Mouse (Mus musculus) frontal cortex, adult 2 months (tissue): ENCODE measurements around the gene Hoxa2. TPM values are rescaled to one million over a fixed set of nuclear protein-coding genes. Genes with fewer than 3 reads are reported as not detected.
A peak's percentile ranks its signal among the peaks of the same experiment; 100 is the strongest.

Experiments
- DNase-seq, 2 experiments: peaks; one replicate each; pipeline ENCODE4 v3.0.0; 2022; ENCODE audit warnings: low spot score in 1 of 2; ENCODE audit errors: extremely low spot score in 1 of 2
- polyA plus RNA-seq: library from polyadenylated mRNA; depleted of rRNA; stranded (reverse); fragments of >200 nt; gene quantifications from 2 replicates; pipeline ENCODE4 v1.2.3, GENCODE M21; 2012; rRNA removed

Hoxa2 gene
- polyA plus RNA-seq, 1 experiment = not detected

DNA sequence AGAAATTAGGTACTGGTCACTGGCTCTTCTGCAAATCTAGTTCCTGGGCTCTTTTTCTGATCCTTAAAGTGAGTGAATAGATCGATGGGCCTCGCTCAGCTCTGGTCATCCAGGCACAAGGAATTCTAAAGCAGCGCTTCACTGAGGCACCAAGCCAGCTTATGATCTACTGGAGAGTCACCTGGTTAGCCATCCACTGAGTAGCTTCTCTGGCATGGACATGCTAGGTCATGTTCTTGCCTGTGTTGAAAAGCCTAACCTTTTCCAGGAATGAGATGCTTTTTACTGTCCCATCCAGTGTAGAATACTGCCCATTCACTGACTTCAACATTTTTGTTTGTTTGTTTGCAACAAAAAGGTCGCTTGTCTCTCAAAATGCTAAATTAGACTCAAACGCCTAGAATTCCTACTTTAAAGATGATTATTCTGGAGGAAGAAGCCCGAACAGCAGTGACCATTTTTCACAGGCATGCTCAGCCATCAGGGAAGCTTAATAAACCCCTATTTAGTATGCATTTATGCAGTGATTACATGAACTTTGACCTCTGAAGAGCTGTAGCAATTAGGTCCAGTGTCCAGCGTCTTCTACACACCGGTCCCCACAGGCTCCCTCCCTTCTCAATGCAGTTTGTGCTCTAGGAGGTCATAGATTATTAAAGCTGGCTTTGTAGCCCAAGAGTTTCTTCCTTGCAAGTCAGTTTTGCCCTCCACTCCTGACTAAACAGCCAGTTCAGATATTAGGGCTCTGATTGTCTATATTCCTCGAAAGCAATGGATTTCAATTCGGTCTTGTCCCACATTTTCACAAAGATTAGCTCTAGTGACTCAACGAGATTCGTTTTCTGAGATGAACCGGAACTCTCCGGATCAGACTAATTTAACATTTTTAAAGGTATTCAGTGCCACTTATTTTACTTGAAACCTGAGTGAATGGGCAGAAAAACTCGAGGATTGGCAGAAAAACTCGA lies 12.1 kb downstream of the Hoxa2 start:
- no peak for DNase-seq

DNA sequence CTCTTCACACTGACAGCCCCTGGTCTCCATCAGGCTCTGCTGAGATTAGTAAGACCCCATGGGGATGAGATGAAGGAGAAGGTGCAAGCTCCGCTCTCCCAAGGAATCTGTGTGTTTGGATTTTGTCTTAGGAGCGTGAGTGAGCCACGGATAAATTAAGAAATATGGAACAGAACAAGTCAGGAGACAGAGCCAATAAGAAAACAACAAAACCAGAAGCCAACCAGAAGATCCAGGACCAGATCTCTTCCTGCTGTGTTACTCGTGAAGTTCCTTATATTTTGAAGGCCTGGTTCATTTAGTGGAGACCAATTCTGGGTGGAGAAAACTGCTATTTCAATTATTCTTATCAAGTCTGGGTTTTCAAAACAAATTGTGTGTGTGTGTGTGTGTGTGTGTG lies 13.1 kb downstream of the Hoxa2 start:
- DNase-seq = no peak

DNA sequence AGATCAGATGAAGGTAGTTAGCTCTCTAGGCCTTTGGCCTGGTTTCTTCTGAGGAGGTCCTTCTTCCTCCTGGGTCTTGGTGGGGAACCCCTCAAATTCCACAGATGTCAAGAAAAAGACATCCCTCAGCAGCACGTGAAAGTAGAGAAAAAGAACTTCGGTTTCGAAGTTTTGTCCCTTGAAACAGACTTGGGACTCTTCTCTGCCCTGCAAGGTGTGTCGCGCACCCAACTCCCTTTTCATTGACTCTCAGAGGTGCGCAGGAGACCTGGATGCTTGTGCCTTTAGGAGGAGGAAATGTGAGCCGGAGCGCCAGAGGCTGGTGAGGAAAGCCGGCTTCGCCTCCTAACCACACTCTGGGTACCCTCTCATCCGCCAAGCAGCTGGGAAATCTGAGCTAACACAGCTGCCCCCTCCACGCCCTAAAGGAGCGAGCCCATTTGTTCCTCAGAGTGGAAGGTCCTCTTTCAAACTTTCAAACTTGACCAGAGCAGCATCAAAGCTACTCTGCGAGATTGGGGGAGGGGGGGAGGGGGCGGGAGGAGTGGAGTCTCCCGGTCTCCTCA lies 14.1 kb downstream of the Hoxa2 start:
- DNase-seq = no peak

DNA sequence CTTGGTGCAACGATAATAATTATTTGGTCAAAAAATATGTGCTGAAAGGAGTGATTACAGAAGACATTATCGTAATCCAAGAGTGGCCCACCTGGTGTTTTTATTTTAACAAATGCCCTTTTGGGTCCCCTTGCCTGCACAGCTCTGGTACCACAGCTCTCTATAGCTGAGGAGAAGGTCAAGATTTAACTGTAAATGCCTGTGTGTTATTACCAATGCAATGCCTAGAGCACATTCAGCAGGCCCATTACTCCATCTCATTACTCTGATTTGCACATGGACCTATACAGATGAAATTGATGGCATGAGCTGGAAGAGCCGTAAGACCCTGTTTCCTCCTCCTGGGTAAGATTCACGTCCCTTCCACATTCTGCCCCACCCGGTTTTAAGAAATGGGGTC lies 25.5 kb downstream of the Hoxa2 start:
- DNase-seq = no peak

DNA sequence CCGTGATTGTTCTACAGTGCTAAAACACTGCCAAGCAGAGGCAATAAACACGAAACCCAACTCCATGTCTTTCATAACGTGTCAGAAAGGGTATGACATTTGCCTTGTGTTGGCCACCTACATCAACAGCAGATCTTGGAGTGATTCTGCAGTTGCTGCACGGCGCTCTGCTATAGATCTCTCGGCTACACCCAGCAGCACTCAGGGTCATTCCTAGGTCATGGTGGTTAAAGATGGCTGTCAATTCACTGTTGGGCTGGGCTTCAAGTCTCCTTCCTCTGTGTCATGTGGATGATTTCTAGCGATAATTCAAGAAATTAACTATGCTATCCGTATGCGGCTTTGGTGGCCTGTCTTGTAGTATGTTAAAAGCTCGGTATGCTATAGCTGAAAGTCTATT lies 26.1 kb downstream of the Hoxa2 start:
- DNase-seq = no peak

DNA sequence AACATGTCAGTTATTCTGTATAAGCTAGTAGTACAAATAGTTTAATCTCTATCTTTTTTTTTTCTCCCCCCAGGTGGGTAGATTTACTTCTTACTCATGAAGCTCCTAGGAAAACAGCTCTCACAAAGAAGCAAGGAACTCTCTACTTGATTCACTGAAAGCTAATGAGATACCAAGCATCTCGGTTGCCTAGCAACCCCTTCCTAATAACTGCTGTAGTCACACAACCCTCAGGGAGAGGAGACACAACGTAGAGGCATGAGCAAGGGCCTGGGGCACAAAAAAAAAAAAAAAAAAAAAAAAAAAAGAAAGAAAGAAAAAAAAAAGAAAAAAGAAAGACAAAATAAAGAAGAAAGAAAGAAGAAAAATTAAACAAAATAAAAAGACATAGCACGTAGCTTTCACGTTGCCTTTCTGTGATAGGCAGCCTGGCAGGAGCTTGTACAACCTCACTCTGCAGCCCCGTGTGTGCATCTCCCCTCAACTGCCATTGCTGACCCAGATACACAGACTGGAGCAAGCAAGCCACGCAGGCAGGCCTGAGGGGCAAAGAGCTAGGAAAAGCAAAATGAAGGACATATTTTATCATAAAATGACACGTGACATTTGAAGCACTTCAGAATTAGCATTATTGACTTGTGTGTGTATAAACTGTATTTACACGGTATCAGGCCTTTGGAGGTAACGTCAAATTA lies 26.6 kb downstream of the Hoxa2 start:
- no peak for DNase-seq

DNA sequence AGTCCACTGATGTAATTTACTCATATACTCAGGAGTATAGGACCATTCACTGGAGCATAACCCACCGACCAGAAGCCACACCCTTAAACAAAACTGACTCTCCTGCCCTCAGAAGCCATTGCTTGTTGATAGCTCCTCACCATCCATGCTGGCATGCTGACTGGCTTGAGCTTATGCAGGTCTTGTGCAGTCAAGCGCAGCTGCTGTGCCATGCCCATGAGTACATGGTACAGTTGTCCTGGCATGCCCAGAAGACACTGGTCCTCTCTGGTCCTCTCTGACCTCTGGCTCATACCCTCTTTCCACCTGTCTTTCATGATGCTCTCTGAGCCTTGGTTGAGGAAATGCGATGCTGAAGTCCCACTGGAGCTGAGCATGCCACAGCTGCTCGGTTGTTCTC lies 41.0 kb downstream of the Hoxa2 start:
- no peak for DNase-seq

DNA sequence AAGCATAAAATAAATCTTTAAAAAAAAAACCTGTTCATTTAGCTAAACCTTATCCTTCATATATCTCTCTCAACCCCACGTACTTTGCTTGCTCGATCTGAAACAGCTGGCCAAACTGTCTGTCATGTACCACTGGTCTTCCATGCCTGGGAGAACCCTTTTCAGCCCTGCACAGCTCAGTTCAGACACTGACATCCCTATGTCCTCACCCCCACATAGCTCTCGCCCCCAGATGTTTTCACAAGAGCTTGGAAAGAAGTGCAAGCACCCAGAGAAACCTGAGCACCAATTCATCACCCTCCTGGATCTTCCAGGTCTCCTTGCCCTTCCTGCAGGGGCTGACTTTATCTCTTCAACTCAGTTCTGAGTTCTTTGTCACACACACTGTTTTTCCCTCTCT lies 43.5 kb downstream of the Hoxa2 start:
- no peak for DNase-seq

DNA sequence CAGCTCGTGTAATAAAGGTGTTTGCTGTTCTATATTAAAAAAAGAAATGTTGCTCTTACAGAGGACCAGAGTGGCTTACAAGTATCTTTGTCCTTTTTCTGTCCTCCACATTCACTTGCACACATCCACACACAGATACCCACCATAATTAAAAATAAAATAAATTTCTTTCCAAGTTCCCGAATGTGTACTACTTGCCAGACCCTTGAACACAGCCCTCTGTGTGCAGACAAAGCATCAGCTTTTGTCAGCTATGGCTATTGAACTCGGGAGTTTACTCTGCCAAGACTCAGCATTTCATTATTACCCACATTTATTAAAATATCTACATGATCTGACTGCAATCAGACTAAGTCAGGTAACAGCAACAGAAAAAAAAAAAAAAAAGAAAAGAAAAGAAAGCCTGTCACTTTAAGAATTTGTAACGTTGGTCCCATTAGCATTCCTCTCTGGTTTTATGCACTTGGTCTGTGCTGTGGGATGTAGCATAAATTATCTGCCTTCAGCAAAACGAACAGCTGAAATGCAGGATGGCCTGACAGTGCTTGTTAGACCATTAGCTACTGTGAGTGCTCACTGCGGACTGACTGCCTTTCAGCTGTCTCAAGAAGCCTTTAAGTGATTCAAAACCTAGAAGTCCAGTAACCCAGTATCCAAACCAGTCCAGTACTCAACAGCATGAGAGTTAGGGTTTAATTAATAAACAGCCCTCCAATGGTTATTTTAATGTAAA lies 45.6 kb downstream of the Hoxa2 start:
- peak in 1 of 2 experiments; percentile 17 for DNase-seq

DNA sequence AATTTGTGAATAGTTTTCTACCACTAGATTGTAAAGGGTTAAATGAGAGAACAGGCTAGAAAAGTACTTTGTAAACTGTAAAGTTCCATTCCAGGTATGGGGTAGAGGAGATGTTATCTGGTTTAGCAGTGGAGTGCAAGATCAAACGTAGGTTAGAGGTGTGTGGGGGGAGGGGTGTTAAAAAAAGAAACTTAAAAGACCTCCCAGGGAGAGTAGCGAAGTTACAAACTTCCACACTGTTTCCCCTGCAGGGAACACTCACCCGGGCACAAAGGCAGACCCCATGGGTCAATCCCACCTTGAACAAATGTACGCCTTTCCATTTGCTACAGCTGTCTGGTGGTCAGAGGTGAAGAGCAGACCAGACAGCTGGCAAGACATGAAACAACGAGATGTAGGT lies 48.7 kb downstream of the Hoxa2 start:
- DNase-seq = no peak

Other genes starting within 250 kb of the Hoxa2 start
- gene Skap2, start 152.3 kb downstream of the Hoxa2 start, polyA plus RNA-seq = 8.8 and 12.8 TPM in 2 replicates
- gene Hoxa1, start 6.5 kb downstream of the Hoxa2 start, polyA plus RNA-seq = 0.04 TPM in 1 of 2 replicates, not detected in the other
- gene 5730596B20Rik, start 12.7 kb upstream of the Hoxa2 start, polyA plus RNA-seq = not detected in 2 replicates
- 0.06 TPM in 1 of 2 replicates, not detected in the other for gene Hoxa4, start 26.9 kb upstream of the Hoxa2 start, polyA plus RNA-seq
- 0.11 TPM in 1 of 2 replicates, not detected in the other for gene Hoxa5, start 39.8 kb upstream of the Hoxa2 start, polyA plus RNA-seq
- not detected in 2 replicates for gene Hoxa6, start 43.9 kb upstream of the Hoxa2 start, polyA plus RNA-seq
- not detected in 2 replicates for gene Hoxa3, start 48.5 kb upstream of the Hoxa2 start, polyA plus RNA-seq
- not detected in 2 replicates for gene Gm28308, start 48.5 kb upstream of the Hoxa2 start, polyA plus RNA-seq
- gene Hoxa7, start 57.0 kb upstream of the Hoxa2 start, polyA plus RNA-seq = 0.17 TPM in 1 of 2 replicates, not detected in the other
- not detected in 2 replicates for gene Hoxa9, start 66.3 kb upstream of the Hoxa2 start, polyA plus RNA-seq
- gene Hoxa10, start 76.0 kb upstream of the Hoxa2 start, polyA plus RNA-seq = 0.27 TPM in 1 of 2 replicates, not detected in the other
- gene Hoxa11, start 81.0 kb upstream of the Hoxa2 start, polyA plus RNA-seq = 0.04 and 0.21 TPM in 2 replicates
- gene Hoxa13, start 96.0 kb upstream of the Hoxa2 start, polyA plus RNA-seq = not detected in 2 replicates
- not detected in 2 replicates for gene Evx1, start 148.7 kb upstream of the Hoxa2 start, polyA plus RNA-seq